Mouse (Mus musculus) mouse embryonic stem cell (cell line): ENCODE measurements around the gene Tmem11.

Experiments used
- in situ Hi-C, 2 experiments: fragments of 300-500 bp; cut with MboI; formaldehyde crosslinking; loops; 1 replicate in 1 of 2; 3 replicates in 1 of 2; pipeline ENCODE4 v1.14.3; 2019 to 2020; ENCODE audit warnings: low sequenced_read_pairs in 2 of 2, low pct_unique_long_range_greater_than_20kb in 1 of 2, mixed read lengths in 1 of 2; ENCODE audit not compliant: unreplicated experiment in 1 of 2

The Tmem11 gene

GRCm38 (mm10) chr11:60878675-60879294, at the start of gene Tmem11:
Gene Tmem11, minus strand, starts transcription at chr11:60879272.
- in situ Hi-C loops = no loop called here

- in situ Hi-C loops = no loop called here
Observed at GRCm38 (mm10) chr11:60927264-60927663, 48.2 kb upstream of the Tmem11 start.

- in situ Hi-C loops = no loop called here
Observed at GRCm38 (mm10) chr11:60924981-60925380, 45.9 kb upstream of the Tmem11 start.

- in situ Hi-C loops = no loop called here
Observed at GRCm38 (mm10) chr11:60924498-60924897, 45.4 kb upstream of the Tmem11 start.

GRCm38 (mm10) chr11:60922964-60923363, 43.9 kb upstream of the Tmem11 start:
- in situ Hi-C loops = no loop called here

GRCm38 (mm10) chr11:60922195-60922594, 43.1 kb upstream of the Tmem11 start:
- in situ Hi-C loops = no loop called here

- in situ Hi-C loops = no loop called here
Observed at GRCm38 (mm10) chr11:60920021-60920420, 40.9 kb upstream of the Tmem11 start.

- in situ Hi-C loops = no loop called here
Observed at GRCm38 (mm10) chr11:60915201-60915600, 36.1 kb upstream of the Tmem11 start.

GRCm38 (mm10) chr11:60914491-60914890, 35.4 kb upstream of the Tmem11 start, which contains the start of gene Natd1:
Gene Natd1, minus strand, starts transcription at chr11:60914750.
- in situ Hi-C loops = no loop called here

GRCm38 (mm10) chr11:60913301-60914196, 34.5 kb upstream of the Tmem11 start:
- in situ Hi-C loops = no loop called here

GRCm38 (mm10) chr11:60912525-60912973, 33.5 kb upstream of the Tmem11 start:
- in situ Hi-C loops = no loop called here

- in situ Hi-C loops = no loop called here
Observed at GRCm38 (mm10) chr11:60909626-60910025, 30.6 kb upstream of the Tmem11 start.

- in situ Hi-C loops = no loop called here
Observed at GRCm38 (mm10) chr11:60908073-60908472, 29.0 kb upstream of the Tmem11 start.

- in situ Hi-C loops = no loop called here
Observed at GRCm38 (mm10) chr11:60906449-60906848, 27.4 kb upstream of the Tmem11 start.

GRCm38 (mm10) chr11:60905407-60906120, 26.5 kb upstream of the Tmem11 start:
- in situ Hi-C loops = no loop called here

GRCm38 (mm10) chr11:60903661-60904061, 24.6 kb upstream of the Tmem11 start:
- in situ Hi-C loops = no loop called here

- in situ Hi-C loops = no loop called here
Observed at GRCm38 (mm10) chr11:60902486-60902885, 23.4 kb upstream of the Tmem11 start.

GRCm38 (mm10) chr11:60902001-60902400, 22.9 kb upstream of the Tmem11 start:
- in situ Hi-C loops = no loop called here

- in situ Hi-C loops = no loop called here
Observed at GRCm38 (mm10) chr11:60895915-60896314, 16.8 kb upstream of the Tmem11 start.
